Mouse (Mus musculus): ENCODE measurements around the gene Supt6.

DNA sequence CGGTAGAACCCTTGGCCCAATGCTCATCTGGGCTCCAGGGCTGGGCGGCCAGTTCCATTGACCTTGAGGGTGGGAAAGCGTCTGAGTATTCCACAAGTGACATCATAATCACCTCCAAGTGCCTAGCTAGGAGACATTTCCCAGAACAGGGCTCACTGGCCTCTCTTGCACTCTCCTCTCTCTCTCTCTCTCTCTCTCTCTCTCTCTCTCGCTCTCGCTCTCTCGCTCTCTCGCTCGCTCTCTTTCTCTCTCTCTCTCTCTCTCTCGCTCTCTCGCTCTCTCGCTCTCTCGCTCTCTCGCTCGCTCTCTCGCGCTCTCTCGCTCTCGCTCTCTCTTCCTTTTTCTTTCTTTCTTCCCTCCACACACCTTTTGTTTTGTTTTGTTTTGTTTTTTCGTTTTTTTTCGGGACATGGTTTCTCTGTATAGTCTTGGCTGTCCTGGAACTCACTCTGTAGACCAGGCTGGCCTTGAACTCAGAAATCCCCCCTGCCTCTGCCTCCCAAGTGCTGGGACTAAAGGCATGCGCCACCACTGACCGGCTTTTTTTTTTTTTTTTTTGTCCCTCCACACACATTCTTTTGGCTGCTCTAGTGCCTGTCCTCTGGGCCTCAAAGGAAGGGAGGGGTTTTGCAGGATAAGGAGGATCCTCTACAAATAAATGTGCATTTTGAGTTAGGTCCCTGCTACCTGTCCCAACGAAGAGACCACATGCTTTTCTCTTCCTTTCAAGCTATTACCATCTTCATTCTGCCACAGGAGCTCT, 50.5 kb downstream of the Supt6 start:
- TF ChIP-seq CTCF (IDR thresholded peaks at IDR 0.05; ENCODE audit: control insufficient read depth, insufficient read depth, insufficient read length) (no peak), MYOG (IDR thresholded peaks at IDR 0.05; ENCODE audit: control insufficient read depth, extremely low read depth, insufficient read length) (no peak), MAX (IDR thresholded peaks at IDR 0.05) (no peak), MYOD1 (IDR thresholded peaks at IDR 0.05; ENCODE audit: control insufficient read depth, insufficient read length, low read depth) (no peak), CEBPB (IDR thresholded peaks at IDR 0.05; ENCODE audit: low read depth) (no peak), USF1 (IDR thresholded peaks at IDR 0.05; ENCODE audit: low read depth) (no peak), FOSL1 (IDR thresholded peaks at IDR 0.05; ENCODE audit: insufficient read depth, low read length, poor library complexity, severe bottlenecking) (no peak)
